Mouse (Mus musculus) cortical plate, adult 2 months (tissue): ENCODE results near the gene Sinhcaf. TPM values are rescaled to one million over a fixed set of nuclear protein-coding genes. Genes with fewer than 3 reads are reported as not detected.

Experiments used
- H3K27ac ChIP-seq: fragments of 200-500 bp; 2 replicates; pipeline ENCODE4 v1.5.1; 2012; ENCODE audit warnings: low read length, control low read depth, inconsistent platforms; ENCODE audit not compliant: insufficient read depth
- H3K4me1 ChIP-seq: fragments of 200-500 bp; 2 replicates; pipeline ENCODE4 v1.6.1; 2011; ENCODE audit warnings: low read length; ENCODE audit not compliant: control insufficient read depth, insufficient read depth
- H3K4me3 ChIP-seq: fragments of 200-500 bp; 2 replicates; pipeline ENCODE4 v1.5.1; 2011; ENCODE audit warnings: mild to moderate bottlenecking, low read length, control low read depth; ENCODE audit not compliant: insufficient read depth
- CTCF ChIP-seq: fragments of 200-500 bp; IDR thresholded peaks from 2 replicates; pipeline ENCODE4 v1.5.1; 2011; ENCODE audit warnings: mild to moderate bottlenecking, control low read depth, low read length; ENCODE audit not compliant: insufficient read depth; ENCODE audit errors: extremely low read depth
- POLR2A ChIP-seq: fragments of 200-500 bp; IDR thresholded peaks from 2 replicates; pipeline ENCODE4 v1.6.1; 2011; ENCODE audit warnings: mild to moderate bottlenecking, low read length, control low read depth; ENCODE audit not compliant: insufficient read depth; ENCODE audit errors: extremely low read depth
- polyA plus RNA-seq: library from polyadenylated mRNA; depleted of rRNA; stranded (reverse); fragments of >200 nt; gene quantifications from 2 replicates; pipeline ENCODE4 v1.2.3, GENCODE M21; 2012

Gene Sinhcaf
- polyA plus RNA-seq, 1 experiment = 1.6 TPM

GRCm38 (mm10) chr6:148975096-148975495 lies 28.8 kb upstream of the Sinhcaf start:
- Histone ChIP-seq H3K27ac (no peak overlapping the region), H3K4me1 (no peaks in the 10 kb centered on the region), H3K4me3 (no peak overlapping the region)
- no peak for TF ChIP-seq CTCF
- no peak for TF ChIP-seq POLR2A

GRCm38 (mm10) chr6:148972891-148973290 lies 26.6 kb upstream of the Sinhcaf start:
- Histone ChIP-seq H3K4me3 (no peak overlapping the region), H3K27ac (no peak overlapping the region), H3K4me1 (no peaks in the 10 kb centered on the region)
- TF ChIP-seq CTCF (no peak), POLR2A (no peak)

- no peak for TF ChIP-seq CTCF
- TF ChIP-seq POLR2A = no peak
- Histone ChIP-seq H3K27ac (no peak overlapping the region), H3K4me3 (no peak overlapping the region), H3K4me1 (no peaks in the 10 kb centered on the region)
Measured at GRCm38 (mm10) chr6:148972059-148972848, 26.0 kb upstream of the Sinhcaf start.

GRCm38 (mm10) chr6:148971385-148971940 lies 25.2 kb upstream of the Sinhcaf start:
- Histone ChIP-seq H3K4me3 (no peak overlapping the region), H3K4me1 (no peaks in the 10 kb centered on the region), H3K27ac (no peak overlapping the region)
- no peak for TF ChIP-seq POLR2A
- TF ChIP-seq CTCF = no peak

- Histone ChIP-seq H3K4me3 (no peak overlapping the region), H3K27ac (no peak overlapping the region), H3K4me1 (no peaks in the 10 kb centered on the region)
- TF ChIP-seq POLR2A (no peak), CTCF (no peak)
Measured at GRCm38 (mm10) chr6:148961285-148961684, 15.0 kb upstream of the Sinhcaf start.

GRCm38 (mm10) chr6:148959540-148960238 lies 13.4 kb upstream of the Sinhcaf start:
- Histone ChIP-seq H3K27ac (no peak overlapping the region), H3K4me3 (no peak overlapping the region), H3K4me1 (no peaks in the 10 kb centered on the region)
- TF ChIP-seq POLR2A = no peak

GRCm38 (mm10) chr6:148958712-148959111 lies 12.4 kb upstream of the Sinhcaf start:
- Histone ChIP-seq H3K4me1 (no peaks in the 10 kb centered on the region), H3K27ac (no peak overlapping the region), H3K4me3 (no peak overlapping the region)
- no peak for TF ChIP-seq CTCF
- TF ChIP-seq POLR2A = no peak

- TF ChIP-seq CTCF = no peak
- TF ChIP-seq POLR2A = no peak
- Histone ChIP-seq H3K27ac (no peak overlapping the region), H3K4me3 (no peak overlapping the region), H3K4me1 (no peaks in the 10 kb centered on the region)
Measured at GRCm38 (mm10) chr6:148957046-148957445, 10.8 kb upstream of the Sinhcaf start.

- no peak overlapping the region for H3K4me3 ChIP-seq
- H3K27ac ChIP-seq = no peak overlapping the region
- no peak for TF ChIP-seq CTCF
- no peak for TF ChIP-seq POLR2A
- no peaks in the 10 kb centered on the region for H3K4me1 ChIP-seq
Measured at GRCm38 (mm10) chr6:148955641-148956420, 9.6 kb upstream of the Sinhcaf start.
